Mouse (Mus musculus) neural tube, embryonic 15.5 days (tissue): ENCODE data around the gene Mgat5. TPM values are rescaled to one million over a fixed set of nuclear protein-coding genes. Genes with fewer than 3 reads are reported as not detected.

Experiments
- ATAC-seq: fragments of 200-750 bp; cut with Nextera tagmentation; 2 replicates; pipeline ENCODE4 v1.8.0; 2017; ENCODE audit warnings: mild to moderate bottlenecking, moderate TSS enrichment, moderate library complexity; ENCODE audit not compliant: low FRiP score
- H3K27ac ChIP-seq: fragments of 300-500 bp; sonication (generic); replicated peaks from 2 replicates; pipeline ENCODE4 v1.5.1; 2015; ENCODE audit warnings: mild to moderate bottlenecking, inconsistent platforms
- H3K27me3 ChIP-seq: fragments of 300-500 bp; sonication (generic); replicated peaks from 2 replicates; pipeline ENCODE4 v1.6.1; 2015; ENCODE audit warnings: inconsistent platforms
- H3K36me3 ChIP-seq: fragments of 300-500 bp; sonication (generic); 2 replicates; pipeline ENCODE4 v1.6.1; 2015; ENCODE audit warnings: inconsistent platforms
- H3K4me1 ChIP-seq: fragments of 300-500 bp; sonication (generic); 2 replicates; pipeline ENCODE4 v1.6.1; 2015; ENCODE audit warnings: inconsistent platforms
- H3K4me2 ChIP-seq: fragments of 300-500 bp; sonication (generic); 2 replicates; pipeline ENCODE4 v1.6.1; 2015; ENCODE audit warnings: inconsistent platforms, mild to moderate bottlenecking, moderate library complexity
- H3K4me3 ChIP-seq: fragments of 300-500 bp; sonication (generic); replicated peaks from 2 replicates; pipeline ENCODE4 v1.5.1; 2015; ENCODE audit warnings: mild to moderate bottlenecking, inconsistent platforms
- H3K9ac ChIP-seq: fragments of 300-500 bp; sonication (generic); replicated peaks from 2 replicates; pipeline ENCODE4 v1.6.1; 2015; ENCODE audit warnings: mild to moderate bottlenecking, inconsistent platforms
- H3K9me3 ChIP-seq: fragments of 300-500 bp; sonication (generic); replicated peaks from 2 replicates; pipeline ENCODE4 v1.6.1; 2016; ENCODE audit warnings: inconsistent platforms
- WGBS: fragments of 180-500 bp; shearing (Covaris S2); methylation state at CpG from one replicate; pipeline ENCODE4 v1.1.7; 2015; ENCODE audit warnings: mixed read lengths; 5-methylcytosine and 5-hydroxymethylcytosine counted together
- polyA plus RNA-seq: library from polyadenylated mRNA; unstranded; fragments of >200 nt; fragmentation: Nextera tagmentation; extraction: Ambion mirVana; gene quantifications from 2 replicates; pipeline ENCODE4 v1.2.1, GENCODE M21; 2015

The Mgat5 gene
- polyA plus RNA-seq, 1 experiment from 2014 or later, result 13.3 TPM

DNA sequence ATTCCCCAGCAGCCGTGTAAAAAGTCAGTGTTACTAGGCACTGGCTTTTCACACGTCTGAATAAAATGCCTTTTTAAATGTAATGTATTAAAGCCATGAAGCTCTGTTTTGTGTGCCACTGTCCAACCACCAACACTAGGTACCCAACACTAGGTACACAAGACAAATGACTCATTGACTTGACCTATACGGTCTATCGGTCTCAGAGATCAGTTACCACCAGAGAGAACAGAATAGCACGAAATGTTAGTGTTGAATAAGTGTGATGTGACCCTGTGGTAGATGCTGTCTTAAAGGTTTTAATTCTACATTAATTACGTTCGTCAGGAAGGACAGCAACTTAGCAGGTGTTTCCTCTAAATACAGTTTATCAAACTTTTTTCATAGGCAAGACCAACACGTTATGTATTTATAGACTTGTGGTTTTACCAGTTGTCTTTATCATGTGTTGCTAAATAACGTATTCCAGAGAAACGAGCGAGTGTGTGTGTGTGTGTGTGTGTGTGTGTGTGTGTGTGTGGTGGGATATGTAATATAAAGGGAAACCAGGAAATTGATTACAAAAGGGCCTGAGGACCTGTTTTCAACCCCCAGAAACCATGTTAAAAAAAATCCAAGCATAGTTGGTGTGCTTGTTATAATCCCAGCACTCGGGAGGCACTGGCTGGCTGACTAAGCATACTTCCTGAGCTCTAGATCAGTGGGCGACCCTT lies 104.3 kb downstream of the Mgat5 start:
- Histone ChIP-seq H3K4me2 (no peak overlapping the region), H3K36me3 (no peaks in the 10 kb centered on the region), H3K27ac (no peak overlapping the region), H3K4me1 (peaks cover 9% of the 10 kb centered on the region), H3K4me3 (no peak overlapping the region), H3K9me3 (no peaks in the 10 kb centered on the region), H3K9ac (no peak overlapping the region), H3K27me3 (no peaks in the 10 kb centered on the region)
- ATAC-seq, result no peak
- 94% methylated on average over 13 of the region's 13 CpGs for WGBS

DNA sequence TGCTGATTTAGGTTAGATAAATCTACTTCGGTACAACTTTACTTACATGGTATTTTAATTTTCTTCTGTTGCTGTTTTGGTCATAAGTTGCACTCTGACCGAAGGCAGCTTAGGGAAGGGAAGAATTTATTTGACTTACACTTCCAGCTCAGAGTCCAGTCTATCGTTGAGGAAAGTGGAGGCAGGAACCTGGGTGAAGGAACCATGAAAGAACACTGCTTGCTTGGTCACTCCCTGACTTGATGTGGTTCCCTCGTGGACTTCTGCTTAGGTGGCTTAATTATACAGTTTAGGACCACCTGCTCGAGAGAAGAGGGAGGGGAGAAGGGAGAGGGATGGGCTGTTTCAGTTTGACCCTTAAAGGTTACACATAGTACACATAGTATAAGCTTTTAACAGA lies 105.2 kb downstream of the Mgat5 start:
- H3K27me3 ChIP-seq, result no peaks in the 10 kb centered on the region
- peaks cover 14% of the 10 kb centered on the region for H3K4me1 ChIP-seq
- no peak overlapping the region for H3K27ac ChIP-seq
- 85% methylated on average over 5 of the region's 5 CpGs for WGBS
- ATAC-seq, result no peak
- no peak overlapping the region for H3K4me2 ChIP-seq
- H3K36me3 ChIP-seq, result no peaks in the 10 kb centered on the region
- H3K9ac ChIP-seq, result no peak overlapping the region
- no peaks in the 10 kb centered on the region for H3K9me3 ChIP-seq
- no peak overlapping the region for H3K4me3 ChIP-seq

DNA sequence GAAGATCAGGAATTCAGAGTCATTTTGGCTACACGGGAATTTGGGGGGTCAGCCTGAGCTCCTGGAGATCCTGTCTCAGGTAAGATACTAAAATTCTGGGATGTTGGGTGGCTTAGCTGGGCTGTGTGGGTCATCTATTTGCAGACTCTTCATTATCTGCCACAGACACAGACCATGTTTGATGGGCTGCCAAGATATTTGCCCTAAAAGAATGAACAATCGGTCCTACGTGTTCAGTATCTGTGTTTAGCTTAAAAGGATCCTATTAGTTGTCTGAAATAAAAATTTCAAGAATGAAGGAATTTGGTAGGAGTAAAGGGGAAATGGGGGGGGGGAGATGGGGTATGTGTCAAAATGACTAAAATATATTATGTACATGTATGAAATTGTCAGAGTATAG lies 105.9 kb downstream of the Mgat5 start:
- no peak overlapping the region for H3K4me2 ChIP-seq
- ATAC-seq, result no peak
- H3K36me3 ChIP-seq, result no peaks in the 10 kb centered on the region
- no peaks in the 10 kb centered on the region for H3K9me3 ChIP-seq
- H3K27me3 ChIP-seq, result no peaks in the 10 kb centered on the region
- H3K27ac ChIP-seq, result no peak overlapping the region
- H3K4me3 ChIP-seq, result no peak overlapping the region
- H3K4me1 ChIP-seq, result peaks cover 14% of the 10 kb centered on the region
- 96% methylated on average over 3 of the region's 3 CpGs for WGBS
- no peak overlapping the region for H3K9ac ChIP-seq

DNA sequence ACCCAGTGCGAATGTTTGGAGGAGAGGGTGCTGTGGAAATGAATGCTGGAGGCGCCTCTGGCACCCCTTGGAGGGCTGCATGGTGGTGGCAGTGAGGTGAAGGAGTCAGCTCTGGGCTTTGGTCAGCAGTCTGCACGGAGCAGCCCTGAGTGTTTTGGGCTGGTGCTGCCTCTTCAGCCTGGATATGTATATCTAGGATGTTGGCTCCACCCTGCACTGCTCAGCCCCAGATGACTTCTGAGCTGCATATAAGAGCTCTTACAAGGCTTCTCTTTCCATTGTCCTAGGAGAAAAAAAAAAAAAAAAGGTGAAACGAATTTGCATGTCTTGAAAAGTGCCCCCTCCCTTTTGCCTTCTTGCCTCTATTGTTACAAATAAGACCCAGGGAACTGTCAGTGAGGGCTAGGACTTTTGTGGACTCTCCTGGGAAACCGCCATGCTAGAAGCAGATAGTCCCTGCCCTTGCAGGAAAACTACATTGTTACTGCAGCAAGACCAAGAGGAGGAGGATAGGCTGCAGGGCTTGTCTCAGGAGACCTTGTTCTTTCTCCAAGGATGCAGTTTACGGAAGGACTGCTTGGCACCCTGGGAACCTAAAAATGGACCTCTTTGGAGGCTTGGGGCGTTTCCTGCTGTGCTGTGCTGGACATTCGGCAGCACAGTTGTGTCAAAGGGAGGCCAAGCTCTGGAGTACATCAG lies 109.0 kb downstream of the Mgat5 start:
- no peak overlapping the region for H3K9ac ChIP-seq
- H3K9me3 ChIP-seq, result no peaks in the 10 kb centered on the region

DNA sequence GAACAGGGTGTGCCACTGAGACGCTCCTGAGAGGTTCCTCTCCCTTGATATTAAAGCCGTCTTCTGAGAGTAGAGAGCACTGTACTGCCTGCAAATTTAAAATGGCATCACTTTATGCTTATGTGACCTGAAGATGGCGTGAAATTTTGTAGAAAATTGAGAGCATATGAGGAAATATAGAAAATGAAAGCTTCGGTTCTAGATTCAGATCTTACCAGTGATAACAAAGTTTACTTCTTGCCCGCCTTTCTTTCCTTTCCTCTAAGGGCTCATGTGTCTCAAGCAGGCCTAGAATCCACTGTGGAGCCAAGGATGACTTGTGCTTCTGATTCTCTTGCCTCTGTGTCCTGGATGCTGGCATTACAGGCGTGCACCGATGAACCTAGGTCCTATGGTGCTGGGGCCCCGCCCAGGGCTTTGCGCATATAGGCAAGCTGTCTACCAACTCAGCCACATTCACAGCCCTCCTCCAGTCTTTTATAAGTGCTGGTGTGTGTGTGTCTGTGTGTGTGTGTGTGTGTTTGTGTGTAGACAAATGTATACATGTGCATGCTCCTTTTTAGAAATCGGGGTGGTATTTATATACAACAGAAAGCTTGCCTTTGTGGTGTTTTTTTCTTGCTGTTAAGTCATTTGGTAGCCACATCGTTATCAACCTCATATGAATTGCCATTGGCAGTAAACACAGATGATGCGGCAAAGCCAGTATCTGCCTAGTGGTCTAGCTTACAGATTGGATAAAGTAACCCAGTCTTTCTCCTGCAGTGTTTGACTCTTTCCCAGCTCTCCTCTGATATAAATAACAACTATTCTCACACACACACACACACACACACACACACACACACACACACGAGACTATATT lies 111.2 kb downstream of the Mgat5 start:
- 84% methylated on average over 13 of the region's 13 CpGs for WGBS
- Histone ChIP-seq H3K36me3 (no peaks in the 10 kb centered on the region), H3K4me3 (no peak overlapping the region), H3K27ac (0 out of 2 replicates have a peak overlapping the region, but pooled peaks have one; percentile 6), H3K4me2 (no peak overlapping the region), H3K27me3 (no peaks in the 10 kb centered on the region), H3K9me3 (no peaks in the 10 kb centered on the region), H3K4me1 (peaks cover 23% of the 10 kb centered on the region), H3K9ac (no peak overlapping the region)
- no peak for ATAC-seq

More for the DNA sequence above, 109.0 kb downstream of the Mgat5 start:
- Histone ChIP-seq H3K36me3 (no peaks in the 10 kb centered on the region), H3K27me3 (no peaks in the 10 kb centered on the region), H3K4me2 (no peak overlapping the region), H3K27ac (no peak overlapping the region), H3K4me3 (no peak overlapping the region), H3K4me1 (peaks cover 22% of the 10 kb centered on the region)
- WGBS, result 53% methylated on average over 8 of the region's 8 CpGs
- no peak for ATAC-seq

DNA sequence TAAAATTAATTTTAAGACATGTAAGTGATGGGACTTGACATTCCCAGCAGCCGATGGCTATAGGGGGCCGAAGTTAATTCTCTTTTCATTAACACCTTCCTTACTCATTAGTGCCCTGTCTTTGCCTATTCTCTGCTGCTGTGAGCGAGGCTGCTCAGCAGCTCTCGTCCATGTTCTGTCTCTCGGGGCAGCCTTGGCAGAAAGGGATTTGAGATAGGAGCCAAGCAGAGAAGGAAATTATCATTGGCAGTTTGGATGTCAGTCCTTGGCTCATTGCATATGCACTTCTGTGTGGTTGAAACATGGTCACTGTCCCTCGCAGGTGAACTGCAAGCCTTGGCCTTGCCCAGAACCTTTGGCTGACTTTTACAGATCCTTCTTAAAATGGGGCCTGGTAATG lies 111.8 kb downstream of the Mgat5 start:
- no peak for ATAC-seq
- H3K4me2 ChIP-seq, result no peak overlapping the region
- H3K27ac ChIP-seq, result 0 out of 2 replicates have a peak overlapping the region, but pooled peaks have one; percentile 6
- 50% methylated on average over 6 of the region's 6 CpGs for WGBS
- no peak overlapping the region for H3K4me3 ChIP-seq
- peaks cover 30% of the 10 kb centered on the region for H3K4me1 ChIP-seq
- H3K36me3 ChIP-seq, result no peaks in the 10 kb centered on the region
- H3K9ac ChIP-seq, result no peak overlapping the region
- no peaks in the 10 kb centered on the region for H3K27me3 ChIP-seq
- no peaks in the 10 kb centered on the region for H3K9me3 ChIP-seq

DNA sequence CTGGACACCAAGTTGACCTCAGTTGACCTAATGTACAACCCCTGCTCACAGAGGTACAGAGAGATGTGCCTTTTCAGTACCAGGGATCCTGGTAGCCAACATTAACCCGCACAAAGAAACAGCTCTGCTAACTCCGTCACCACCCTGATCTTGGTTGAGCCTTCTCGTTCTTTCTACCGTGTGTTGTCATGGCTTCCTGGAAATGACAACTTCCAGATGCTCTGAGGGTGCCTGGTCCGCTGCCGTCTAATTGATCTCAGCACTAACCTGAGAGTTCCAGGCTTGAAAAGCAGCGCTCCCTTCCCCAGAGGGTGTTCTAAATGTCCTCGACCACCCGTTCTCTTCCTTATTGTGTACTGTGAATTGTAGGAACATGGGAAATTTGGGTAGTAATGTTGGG lies 112.7 kb downstream of the Mgat5 start:
- H3K9ac ChIP-seq, result no peak overlapping the region
- no peak overlapping the region for H3K4me2 ChIP-seq
- no peak overlapping the region for H3K27ac ChIP-seq
- H3K27me3 ChIP-seq, result no peaks in the 10 kb centered on the region
- peaks cover 37% of the 10 kb centered on the region for H3K4me1 ChIP-seq
- no peaks in the 10 kb centered on the region for H3K36me3 ChIP-seq
- no peak overlapping the region for H3K4me3 ChIP-seq
- H3K9me3 ChIP-seq, result no peaks in the 10 kb centered on the region
- no peak for ATAC-seq
- WGBS, result 69% methylated on average over 9 of the region's 9 CpGs

DNA sequence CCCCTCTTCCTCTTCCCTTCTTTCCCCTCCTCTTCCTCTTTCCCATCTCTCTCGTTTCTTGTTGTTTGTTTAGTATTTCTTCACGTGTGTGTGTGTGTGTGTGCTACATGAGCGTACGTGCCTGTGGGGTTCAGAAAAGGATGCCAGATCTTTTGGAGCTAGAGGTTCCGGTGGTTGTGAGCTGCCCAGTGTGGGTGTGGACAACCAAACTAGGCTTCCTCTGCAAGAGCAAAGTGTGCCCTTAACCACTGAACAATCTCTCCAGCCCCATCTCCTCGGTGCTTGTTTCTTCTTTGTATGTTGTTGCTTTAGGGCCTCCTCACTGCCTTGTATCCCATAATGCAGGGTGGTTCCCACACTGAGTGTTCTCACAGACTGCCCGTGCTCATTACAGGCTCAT lies 113.7 kb downstream of the Mgat5 start:
- 90% methylated on average over 7 of the region's 7 CpGs for WGBS
- peaks cover 37% of the 10 kb centered on the region for H3K4me1 ChIP-seq
- H3K36me3 ChIP-seq, result no peaks in the 10 kb centered on the region

DNA sequence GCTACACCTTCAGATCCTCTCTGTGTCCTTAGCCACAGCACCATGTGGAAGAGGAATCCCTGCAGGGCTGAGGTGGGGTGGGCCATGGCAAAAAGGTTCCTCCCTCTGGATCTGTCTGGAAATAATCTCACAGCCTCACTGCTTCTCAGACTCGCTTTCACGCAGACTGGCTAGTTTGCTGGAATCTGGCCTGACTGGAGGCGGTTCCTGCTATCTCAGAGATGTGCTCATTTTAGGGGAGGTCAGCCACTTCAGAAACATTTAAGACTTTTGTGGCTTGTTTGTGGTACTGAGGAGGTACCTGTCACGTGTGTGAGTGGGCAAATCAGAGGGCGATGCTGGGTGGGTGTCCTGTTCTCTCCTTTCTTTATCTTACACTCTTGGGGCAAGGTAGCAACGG lies 115.0 kb downstream of the Mgat5 start:
- ATAC-seq, result no peak
- peaks cover 32% of the 10 kb centered on the region for H3K4me1 ChIP-seq
- 91% methylated on average over 6 of the region's 6 CpGs for WGBS
- no peak overlapping the region for H3K27ac ChIP-seq
- H3K36me3 ChIP-seq, result peaks cover 6% of the 10 kb centered on the region; the same call in 1 of the 2 replicates
- H3K9ac ChIP-seq, result no peak overlapping the region
- no peak overlapping the region for H3K4me3 ChIP-seq
- H3K9me3 ChIP-seq, result no peaks in the 10 kb centered on the region
- no peak overlapping the region for H3K4me2 ChIP-seq
- no peaks in the 10 kb centered on the region for H3K27me3 ChIP-seq

More for the DNA sequence above, 113.7 kb downstream of the Mgat5 start:
- Histone ChIP-seq H3K4me2 (no peak overlapping the region), H3K9ac (no peak overlapping the region), H3K4me3 (no peak overlapping the region), H3K27ac (no peak overlapping the region), H3K27me3 (no peaks in the 10 kb centered on the region), H3K9me3 (no peaks in the 10 kb centered on the region)
- no peak for ATAC-seq

DNA sequence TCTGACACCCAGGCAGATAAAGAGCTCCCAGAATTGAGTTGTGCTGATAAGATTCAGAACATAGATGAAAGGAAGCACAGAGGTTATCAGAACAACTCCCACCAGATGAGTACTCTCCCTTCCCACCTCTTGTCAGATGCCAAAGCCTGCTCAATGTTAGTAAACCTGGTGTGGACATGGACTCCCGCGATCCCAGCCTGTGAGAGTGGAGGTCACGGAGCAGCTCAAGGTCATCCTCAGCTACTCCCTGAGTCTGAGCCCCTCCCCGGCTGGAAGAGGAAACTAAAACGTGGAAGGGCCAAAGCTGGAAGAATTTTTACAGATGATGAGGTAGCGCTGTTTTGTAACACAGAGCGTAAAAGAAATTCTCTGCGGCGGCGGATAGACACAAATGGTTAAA lies 116.1 kb downstream of the Mgat5 start:
- Histone ChIP-seq H3K36me3 (peaks cover 6% of the 10 kb centered on the region; the same call in 1 of the 2 replicates), H3K27ac (no peak overlapping the region), H3K4me3 (no peak overlapping the region), H3K4me2 (no peak overlapping the region), H3K27me3 (no peaks in the 10 kb centered on the region), H3K9me3 (no peaks in the 10 kb centered on the region), H3K9ac (no peak overlapping the region), H3K4me1 (peaks cover 41% of the 10 kb centered on the region)
- WGBS, result 90% methylated on average over 10 of the region's 10 CpGs
- ATAC-seq, result no peak

DNA sequence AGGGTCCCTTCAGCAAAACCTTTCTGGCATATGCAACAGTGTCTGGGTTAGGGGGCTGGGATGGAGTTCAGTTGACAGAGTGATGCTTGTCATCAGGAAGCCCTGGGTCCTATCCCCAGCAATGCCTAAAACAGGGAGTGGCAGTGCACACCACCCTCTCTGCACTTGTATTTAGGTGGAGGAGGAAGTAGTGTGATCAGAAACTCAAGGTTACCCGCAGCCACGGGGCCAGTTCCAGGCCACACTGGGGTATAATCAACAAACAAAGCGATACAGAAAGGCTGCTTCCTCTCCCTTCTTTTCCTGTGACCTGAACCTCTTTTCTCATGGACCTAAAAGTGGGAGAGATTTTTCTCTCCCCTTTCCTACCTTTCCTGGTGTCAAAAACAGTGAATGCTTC lies 116.8 kb downstream of the Mgat5 start:
- Histone ChIP-seq H3K27me3 (no peaks in the 10 kb centered on the region), H3K4me2 (no peak overlapping the region), H3K9me3 (no peaks in the 10 kb centered on the region), H3K27ac (0 out of 2 replicates have a peak overlapping the region, but pooled peaks have one; percentile 20), H3K4me1 (peaks cover 41% of the 10 kb centered on the region), H3K4me3 (no peak overlapping the region), H3K9ac (no peak overlapping the region), H3K36me3 (peaks cover 6% of the 10 kb centered on the region; the same call in 1 of the 2 replicates)
- ATAC-seq, result no peak
- 46% methylated on average over 3 of the region's 3 CpGs for WGBS
